Mouse (Mus musculus): Measurements from ENCODE around the gene Trp53i11. TPM values are rescaled to one million over a fixed set of nuclear protein-coding genes. Genes with fewer than 3 reads are reported as not detected.

Gene Trp53i11
- polyA plus RNA-seq, 1 experiment from 2014 or later: 191 TPM

- Histone ChIP-seq H3K4me1 (ENCODE audit: control insufficient read depth, insufficient read depth, low read length) (no peaks in the 10 kb centered on the region; the same call in 1 of the 2 replicates), H3K27ac (ENCODE audit: low read depth, low read length) (no peak overlapping the region)
- no peak for ATAC-seq (ENCODE audit: low FRiP score)
Measured at GRCm38 (mm10) chr2:93238864-93239263, 51.5 kb downstream of the Trp53i11 start.

DNA sequence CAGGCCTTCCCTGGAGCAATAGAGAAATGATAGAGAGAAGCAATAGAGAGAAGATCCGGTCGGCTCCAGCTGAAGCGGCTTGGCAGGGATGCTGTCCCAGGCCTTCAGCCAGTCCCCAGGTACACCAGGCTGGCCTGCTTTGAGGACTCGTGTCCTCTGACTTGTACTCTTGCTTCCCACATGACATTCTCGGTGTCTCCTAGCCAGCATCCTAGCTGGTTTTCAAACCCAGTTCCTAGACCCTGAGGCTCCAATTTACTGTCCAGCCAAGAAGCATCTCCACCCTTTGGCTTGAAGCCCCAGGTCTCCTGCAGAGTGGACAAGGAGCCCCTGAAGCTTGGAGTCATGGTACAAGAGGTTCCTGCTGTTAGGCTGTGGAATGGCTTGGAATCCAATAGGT lies 54.8 kb downstream of the Trp53i11 start:
- Histone ChIP-seq H3K36me3 (ENCODE audit: control insufficient read depth, insufficient read depth, low read length) (no peaks in the 10 kb centered on the region), H3K9me3 (ENCODE audit: control insufficient read depth, low read length) (no peaks in the 10 kb centered on the region), H3K4me1 (ENCODE audit: control insufficient read depth, insufficient read depth, low read length) (no peaks in the 10 kb centered on the region; the same call in 1 of the 2 replicates), H3K27me3 (ENCODE audit: control insufficient read depth, insufficient read depth, low read length) (no peaks in the 10 kb centered on the region), H3K27ac (ENCODE audit: low read depth, low read length) (no peak overlapping the region), H3K4me3 (ENCODE audit: low read depth, low read length) (no peak overlapping the region), H3K9ac (ENCODE audit: low read length) (no peak overlapping the region), H3K4me2 (no peak overlapping the region)
- no peak for DNase-seq (ENCODE audit: low spot score, missing footprints)
- ATAC-seq (ENCODE audit: low FRiP score): no peak
- 90% methylated on average over 5 of the region's 5 CpGs for WGBS

More at GRCm38 (mm10) chr2:93238864-93239263, 51.5 kb downstream of the Trp53i11 start:
- Histone ChIP-seq H3K9ac (ENCODE audit: low read length) (no peak overlapping the region), H3K36me3 (ENCODE audit: control insufficient read depth, insufficient read depth, low read length) (no peaks in the 10 kb centered on the region), H3K4me2 (no peak overlapping the region), H3K4me3 (ENCODE audit: low read depth, low read length) (no peak overlapping the region), H3K27me3 (ENCODE audit: control insufficient read depth, insufficient read depth, low read length) (no peaks in the 10 kb centered on the region), H3K9me3 (ENCODE audit: control insufficient read depth, low read length) (peaks cover 3% of the 10 kb centered on the region; the same call in 1 of the 2 replicates)
- WGBS: 84% methylated on average over 6 of the region's 6 CpGs
- no peak for DNase-seq (ENCODE audit: low spot score, missing footprints)

DNA sequence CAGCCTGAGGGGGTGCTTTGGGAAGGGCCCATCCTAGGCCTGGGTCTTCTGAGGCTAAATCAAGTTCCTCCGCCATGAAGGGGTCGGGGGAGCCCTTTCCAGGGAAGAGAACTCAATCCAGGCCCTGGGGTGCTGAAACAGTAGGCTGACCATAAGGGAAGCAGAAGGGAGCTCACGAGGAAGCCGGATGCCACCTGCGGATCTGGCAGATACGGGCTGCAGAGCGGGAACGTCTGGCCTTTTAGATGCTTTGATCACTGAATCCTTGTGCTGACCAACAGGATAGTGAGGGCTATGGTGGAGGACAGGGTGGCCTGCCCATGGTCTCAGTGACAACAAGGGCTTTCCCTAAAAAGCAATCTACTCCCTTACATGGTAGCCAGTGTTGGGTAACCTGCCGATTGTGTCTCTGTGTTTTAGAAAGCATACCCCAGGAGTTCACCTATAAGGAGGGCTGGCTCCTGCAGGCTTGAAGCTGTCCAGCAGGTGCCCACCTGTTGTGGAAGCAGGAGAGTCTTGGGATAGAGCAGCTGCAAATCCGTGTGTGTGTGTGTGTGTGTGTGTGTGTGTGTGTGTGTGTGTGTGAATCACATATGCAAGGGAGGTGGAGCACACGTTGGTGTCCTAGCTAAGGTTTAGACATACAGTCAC lies 56.2 kb downstream of the Trp53i11 start:
- ATAC-seq (ENCODE audit: low FRiP score) (no peak), DNase-seq (ENCODE audit: low spot score, missing footprints) (no peak)
- Histone ChIP-seq H3K36me3 (ENCODE audit: control insufficient read depth, insufficient read depth, low read length) (no peaks in the 10 kb centered on the region), H3K9ac (ENCODE audit: low read length) (no peak overlapping the region), H3K27ac (ENCODE audit: low read depth, low read length) (no peak overlapping the region), H3K4me1 (ENCODE audit: control insufficient read depth, insufficient read depth, low read length) (peaks cover 5% of the 10 kb centered on the region; the same call in 1 of the 2 replicates), H3K9me3 (ENCODE audit: control insufficient read depth, low read length) (no peaks in the 10 kb centered on the region), H3K27me3 (ENCODE audit: control insufficient read depth, insufficient read depth, low read length) (no peaks in the 10 kb centered on the region), H3K4me2 (no peak overlapping the region), H3K4me3 (ENCODE audit: low read depth, low read length) (no peak overlapping the region)
- 75% methylated on average over 11 of the region's 11 CpGs for WGBS

- Histone ChIP-seq H3K4me1 (ENCODE audit: control insufficient read depth, insufficient read depth, low read length) (peaks cover 10% of the 10 kb centered on the region), H3K27me3 (ENCODE audit: control insufficient read depth, insufficient read depth, low read length) (no peaks in the 10 kb centered on the region), H3K4me3 (ENCODE audit: low read depth, low read length) (no peak overlapping the region), H3K27ac (ENCODE audit: low read depth, low read length) (no peak overlapping the region), H3K36me3 (ENCODE audit: control insufficient read depth, insufficient read depth, low read length) (no peaks in the 10 kb centered on the region), H3K9me3 (ENCODE audit: control insufficient read depth, low read length) (no peaks in the 10 kb centered on the region), H3K9ac (ENCODE audit: low read length) (no peak overlapping the region), H3K4me2 (no peak overlapping the region)
- no peak for ATAC-seq (ENCODE audit: low FRiP score)
- WGBS: 82% methylated on average over 8 of the region's 8 CpGs
- DNase-seq (ENCODE audit: low spot score, missing footprints): no peak
Measured at GRCm38 (mm10) chr2:93244090-93244443, 56.7 kb downstream of the Trp53i11 start.

- H3K4me3 ChIP-seq (ENCODE audit: low read depth, low read length): no peak overlapping the region
- H3K4me1 ChIP-seq (ENCODE audit: control insufficient read depth, insufficient read depth, low read length): peaks cover 34% of the 10 kb centered on the region
- DNase-seq (ENCODE audit: low spot score, missing footprints): no peak
- H3K27ac ChIP-seq (ENCODE audit: low read depth, low read length): no peak overlapping the region
- no peaks in the 10 kb centered on the region for H3K36me3 ChIP-seq (ENCODE audit: control insufficient read depth, insufficient read depth, low read length)
- no peak overlapping the region for H3K4me2 ChIP-seq
- WGBS: 72% methylated on average over 6 of the region's 6 CpGs
- no peak for ATAC-seq (ENCODE audit: low FRiP score)
- H3K27me3 ChIP-seq (ENCODE audit: control insufficient read depth, insufficient read depth, low read length): no peaks in the 10 kb centered on the region
- no peak overlapping the region for H3K9ac ChIP-seq (ENCODE audit: low read length)
- H3K9me3 ChIP-seq (ENCODE audit: control insufficient read depth, low read length): peaks cover 3% of the 10 kb centered on the region; the same call in 1 of the 2 replicates
Measured at GRCm38 (mm10) chr2:93249058-93249457, 61.7 kb downstream of the Trp53i11 start.

- peak overlapping the region; percentile 14; the same call in 1 of the 2 replicates for H3K27ac ChIP-seq (ENCODE audit: low read depth, low read length)
- H3K4me3 ChIP-seq (ENCODE audit: low read depth, low read length): no peak overlapping the region
- H3K9ac ChIP-seq (ENCODE audit: low read length): no peak overlapping the region
- H3K36me3 ChIP-seq (ENCODE audit: control insufficient read depth, insufficient read depth, low read length): no peaks in the 10 kb centered on the region
- peak; percentile 91 for DNase-seq (ENCODE audit: low spot score, missing footprints)
- no peak overlapping the region for H3K4me2 ChIP-seq
- ATAC-seq (ENCODE audit: low FRiP score): peak; percentile 56
- no peaks in the 10 kb centered on the region for H3K27me3 ChIP-seq (ENCODE audit: control insufficient read depth, insufficient read depth, low read length)
- WGBS: 38% methylated on average over 7 of the region's 7 CpGs
- peaks cover 3% of the 10 kb centered on the region; the same call in 1 of the 2 replicates for H3K9me3 ChIP-seq (ENCODE audit: control insufficient read depth, low read length)
- H3K4me1 ChIP-seq (ENCODE audit: control insufficient read depth, insufficient read depth, low read length): peaks cover 34% of the 10 kb centered on the region
Measured at GRCm38 (mm10) chr2:93250611-93251010, 63.3 kb downstream of the Trp53i11 start.

Other genes with a start within 250 kb of the Trp53i11 start
- gene Prdm11, start 141.4 kb upstream of the Trp53i11 start, polyA plus RNA-seq (2014; fragmentation: Nextera tagmentation; extraction: Ambion mirVana): 0.90 and 1.8 TPM in 2 replicates
- 47.9 and 48.7 TPM in 2 replicates for gene Tspan18, start 147.0 kb downstream of the Trp53i11 start, polyA plus RNA-seq (2014; fragmentation: Nextera tagmentation; extraction: Ambion mirVana)

Measured in midbrain, embryonic 11.5 days (tissue).